Mouse (Mus musculus) heart, embryonic 10.5 days (tissue): ENCODE data around the gene Mfsd6l. TPM values are rescaled to one million over a fixed set of nuclear protein-coding genes. Genes with fewer than 3 reads are reported as not detected.

Experiments
- DNase-seq: peaks from one replicate; pipeline ENCODE4 v3.0.0-alpha.2; 2017; ENCODE audit warnings: low spot score
- H3K27ac ChIP-seq: fragments of 300-500 bp; sonication (generic); 2 replicates; pipeline ENCODE4 v1.5.1; 2016; ENCODE audit warnings: mild to moderate bottlenecking
- H3K27me3 ChIP-seq: fragments of 300-500 bp; sonication (generic); 2 replicates; pipeline ENCODE4 v1.6.1; 2016; ENCODE audit warnings: mild to moderate bottlenecking; ENCODE audit not compliant: poor library complexity, insufficient read depth, severe bottlenecking
- H3K36me3 ChIP-seq: fragments of 300-500 bp; sonication (generic); 2 replicates; pipeline ENCODE4 v1.6.1; 2016; ENCODE audit warnings: mild to moderate bottlenecking, moderate library complexity
- H3K4me1 ChIP-seq: fragments of 300-500 bp; sonication (generic); 2 replicates; pipeline ENCODE4 v1.6.1; 2016; ENCODE audit warnings: mild to moderate bottlenecking
- H3K4me3 ChIP-seq: fragments of 300-500 bp; sonication (generic); 2 replicates; pipeline ENCODE4 v1.5.1; 2016; ENCODE audit warnings: mild to moderate bottlenecking, moderate library complexity
- H3K9me3 ChIP-seq: fragments of 300-500 bp; sonication (generic); 2 replicates; pipeline ENCODE4 v1.6.1; 2016; ENCODE audit warnings: mild to moderate bottlenecking, moderate library complexity
- WGBS: fragments of 180-500 bp; shearing (Covaris S2); methylation state at CpG from one replicate; pipeline ENCODE4 v1.1.7; 2016; 5-methylcytosine and 5-hydroxymethylcytosine counted together
- polyA plus RNA-seq: library from polyadenylated mRNA; unstranded; fragments of >200 nt; fragmentation: Nextera tagmentation; extraction: Ambion mirVana; gene quantifications from 2 replicates; pipeline ENCODE4 v1.2.1, GENCODE M21; 2016

The Mfsd6l gene
- polyA plus RNA-seq: 0.06 and 0.16 TPM in 2 replicates

DNA sequence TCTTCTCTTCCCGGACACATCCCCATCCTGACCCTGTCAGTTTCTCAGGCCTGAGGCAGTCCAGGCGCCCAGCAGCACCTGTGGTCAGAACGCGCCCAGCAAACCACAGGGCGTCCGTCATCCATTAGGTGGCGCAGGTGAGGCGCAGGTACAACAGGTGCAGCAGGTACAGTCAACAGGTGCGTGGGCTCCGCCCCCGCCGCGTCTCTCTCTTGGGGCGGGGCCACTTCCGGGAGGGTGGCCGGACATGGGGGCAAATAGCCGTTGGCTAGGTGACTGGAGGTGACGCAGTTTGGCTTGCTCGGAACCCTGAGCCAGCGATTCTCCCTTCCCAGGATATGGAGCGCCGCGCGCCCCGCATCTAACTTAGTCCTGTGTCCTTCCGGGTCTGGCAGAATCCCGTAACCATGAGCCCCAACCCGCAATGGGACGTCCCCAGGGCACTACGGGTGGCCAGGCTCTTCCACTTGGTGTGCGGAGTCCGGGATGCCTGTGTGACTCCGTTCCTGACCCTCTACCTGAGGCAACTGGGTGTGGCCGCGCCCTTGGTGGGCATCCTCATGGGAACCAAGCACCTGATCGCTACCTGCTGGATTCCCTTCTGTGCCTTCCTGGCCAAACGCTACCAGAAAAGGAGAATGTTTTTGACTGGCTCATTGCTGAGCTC is at the start of gene Mfsd6l:
Gene Mfsd6l, plus strand, starts transcription at position 269 of the 667 bp plus-strand sequence.
- peak within 1 kb of the TSS; percentile 50 for H3K4me3 ChIP-seq
- H3K9me3 ChIP-seq: no peaks in the 10 kb centered on the region
- no peaks in the 10 kb centered on the region for H3K36me3 ChIP-seq
- DNase-seq: no peak
- no peak within 1 kb of the TSS for H3K27ac ChIP-seq
- WGBS: 8% methylated on average over 37 of the region's 37 CpGs
- peaks cover 6% of the 10 kb centered on the region for H3K4me1 ChIP-seq
- peaks cover 52% of the 10 kb centered on the region for H3K27me3 ChIP-seq

DNA sequence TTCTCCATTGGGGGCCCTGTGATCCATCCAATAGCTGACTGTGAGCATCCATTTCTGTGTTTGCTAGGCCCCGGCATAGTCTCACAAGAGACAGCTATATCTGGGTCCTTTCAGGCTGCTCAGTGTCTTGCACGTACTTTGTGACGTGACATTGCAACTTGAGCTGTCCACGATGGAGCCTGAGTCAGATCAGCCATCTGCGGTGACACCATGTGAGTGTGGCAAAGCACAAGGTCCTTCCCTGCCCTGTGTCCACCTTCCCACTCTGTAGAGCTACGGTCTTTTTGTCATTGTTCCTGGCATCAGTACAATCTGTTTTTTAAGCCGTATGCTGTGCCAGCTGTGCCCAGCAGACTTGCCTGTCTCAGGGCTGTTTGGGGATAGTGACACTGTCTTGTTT is 48.7 kb upstream of the Mfsd6l start:
- peak; percentile 47 for DNase-seq
- H3K4me3 ChIP-seq: no peak overlapping the region
- peaks cover 14% of the 10 kb centered on the region; the same call in 1 of the 2 replicates for H3K27me3 ChIP-seq
- H3K27ac ChIP-seq: no peak overlapping the region
- H3K4me1 ChIP-seq: no peaks in the 10 kb centered on the region
- H3K9me3 ChIP-seq: no peaks in the 10 kb centered on the region
- no peaks in the 10 kb centered on the region for H3K36me3 ChIP-seq
- 79% methylated on average over 7 of the region's 7 CpGs for WGBS

DNA sequence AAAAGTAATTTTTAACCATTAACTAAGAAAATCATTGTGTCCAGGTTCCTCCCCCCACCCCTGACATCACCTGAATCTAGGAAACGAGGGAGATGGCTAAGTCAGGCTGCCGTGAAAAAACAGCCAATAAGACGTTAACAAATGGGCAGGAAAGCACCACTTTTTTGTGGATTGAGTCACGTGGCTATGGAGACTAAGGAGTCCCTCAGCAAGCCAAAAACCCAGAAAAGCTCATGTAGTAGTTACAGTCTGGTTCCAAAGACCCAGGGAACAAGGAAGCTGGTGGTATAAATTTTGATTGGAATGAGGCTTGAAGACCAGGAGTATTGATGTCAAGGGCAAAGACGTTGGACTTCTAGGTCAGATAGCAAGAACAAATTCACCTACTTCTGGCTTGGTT is 47.4 kb upstream of the Mfsd6l start:
- no peak overlapping the region for H3K27ac ChIP-seq
- H3K4me1 ChIP-seq: no peaks in the 10 kb centered on the region
- WGBS: 62% methylated on average over 5 of the region's 5 CpGs
- 0 out of 2 replicates have a peak, but pooled peaks cover 3% of the 10 kb centered on the region for H3K27me3 ChIP-seq
- H3K36me3 ChIP-seq: no peaks in the 10 kb centered on the region
- H3K9me3 ChIP-seq: no peaks in the 10 kb centered on the region
- DNase-seq: no peak
- H3K4me3 ChIP-seq: no peak overlapping the region

DNA sequence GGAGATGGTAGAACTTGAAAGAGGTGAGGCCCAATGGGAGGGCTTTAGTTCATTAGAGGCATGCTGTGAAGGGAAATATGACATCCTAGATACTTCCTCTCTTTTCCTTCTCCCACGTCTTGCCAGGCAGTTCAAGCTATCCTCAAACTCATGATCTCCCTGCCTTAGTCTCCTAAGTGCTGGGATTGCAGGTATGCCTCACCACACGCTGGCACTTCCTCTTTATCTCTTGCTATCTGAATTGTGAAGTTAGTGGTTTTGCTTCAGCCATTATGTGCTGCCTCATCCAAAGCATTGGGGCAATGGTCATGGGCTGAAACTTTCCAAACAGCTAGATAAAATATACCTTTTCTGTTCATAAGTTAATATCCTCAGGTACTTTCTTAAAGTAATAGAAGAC is 46.8 kb upstream of the Mfsd6l start:
- no peak for DNase-seq
- WGBS: 54% methylated on average over 2 of the region's 2 CpGs
- H3K4me1 ChIP-seq: no peaks in the 10 kb centered on the region
- no peaks in the 10 kb centered on the region for H3K9me3 ChIP-seq
- no peak overlapping the region for H3K4me3 ChIP-seq
- 0 out of 2 replicates have a peak, but pooled peaks cover 3% of the 10 kb centered on the region for H3K27me3 ChIP-seq
- H3K27ac ChIP-seq: no peak overlapping the region
- H3K36me3 ChIP-seq: no peaks in the 10 kb centered on the region

DNA sequence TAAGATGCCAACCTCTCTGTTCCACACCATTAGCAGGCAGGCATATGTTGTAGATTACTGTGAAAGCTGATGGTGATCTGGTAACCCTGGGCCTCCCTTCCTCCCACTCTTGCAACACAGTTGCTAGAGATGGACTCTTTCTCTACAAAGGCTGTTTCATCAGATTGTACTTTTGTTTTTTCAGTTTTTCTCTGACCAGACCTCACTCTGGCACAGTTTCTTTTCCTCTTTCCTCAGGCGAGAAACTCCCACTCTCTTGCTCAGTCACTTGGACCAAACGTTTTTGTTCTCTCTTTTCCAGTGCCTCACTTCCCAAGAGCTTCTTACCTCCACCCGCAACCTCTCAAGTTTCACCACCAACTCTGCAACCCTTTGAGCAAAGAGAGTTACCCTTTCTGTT is 42.0 kb upstream of the Mfsd6l start:
- Histone ChIP-seq H3K36me3 (no peaks in the 10 kb centered on the region), H3K9me3 (no peaks in the 10 kb centered on the region), H3K4me3 (no peak overlapping the region), H3K4me1 (no peaks in the 10 kb centered on the region), H3K27me3 (no peaks in the 10 kb centered on the region), H3K27ac (no peak overlapping the region)
- WGBS: 48% methylated on average over 3 of the region's 3 CpGs
- DNase-seq: no peak

DNA sequence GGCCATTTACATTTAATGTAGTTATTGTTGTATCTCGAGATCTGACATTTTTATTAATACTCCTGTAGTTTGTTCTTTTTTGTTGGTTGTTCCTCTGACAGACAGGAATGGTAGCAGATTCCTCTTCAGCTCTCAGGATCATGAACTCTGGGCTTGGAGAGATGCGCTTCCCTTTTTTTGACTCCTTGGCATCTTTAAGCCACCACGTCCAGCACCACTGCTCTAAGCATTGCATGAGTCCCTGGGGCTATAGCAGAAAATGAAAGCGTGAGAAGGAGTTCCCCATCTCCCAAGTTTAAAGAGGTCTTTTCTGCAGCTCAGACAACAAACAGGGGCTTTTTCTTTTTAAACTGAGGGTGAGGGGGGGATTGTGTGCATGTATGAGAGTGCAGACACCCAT is 36.6 kb upstream of the Mfsd6l start:
- no peak overlapping the region for H3K4me3 ChIP-seq
- WGBS: 85% methylated on average over 4 of the region's 4 CpGs
- no peak overlapping the region for H3K27ac ChIP-seq
- no peaks in the 10 kb centered on the region for H3K27me3 ChIP-seq
- DNase-seq: no peak
- no peaks in the 10 kb centered on the region for H3K4me1 ChIP-seq
- H3K9me3 ChIP-seq: no peaks in the 10 kb centered on the region
- H3K36me3 ChIP-seq: no peaks in the 10 kb centered on the region

DNA sequence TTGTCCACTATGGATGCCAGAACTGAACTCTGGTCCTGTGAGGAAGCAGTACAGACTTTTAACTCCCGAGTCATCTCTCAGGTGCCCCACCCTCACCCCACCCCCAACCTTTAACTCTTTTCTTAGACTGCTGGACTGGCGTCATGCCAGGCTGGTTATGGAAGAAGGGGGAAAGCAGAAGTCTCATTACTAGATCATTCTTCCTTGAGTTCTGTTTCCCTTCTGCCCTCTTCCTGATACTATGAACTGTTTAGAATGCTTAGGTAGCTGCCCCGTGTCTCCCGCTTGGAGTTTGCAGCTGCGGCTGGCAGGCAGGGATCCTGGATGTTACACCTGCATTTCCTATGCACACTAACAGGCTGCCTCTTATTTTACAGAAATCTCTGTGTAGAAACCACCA is 36.2 kb upstream of the Mfsd6l start:
- Histone ChIP-seq H3K4me3 (no peak overlapping the region), H3K27ac (no peak overlapping the region), H3K9me3 (no peaks in the 10 kb centered on the region), H3K36me3 (no peaks in the 10 kb centered on the region), H3K27me3 (no peaks in the 10 kb centered on the region), H3K4me1 (no peaks in the 10 kb centered on the region)
- DNase-seq: no peak
- 86% methylated on average over 5 of the region's 5 CpGs for WGBS

DNA sequence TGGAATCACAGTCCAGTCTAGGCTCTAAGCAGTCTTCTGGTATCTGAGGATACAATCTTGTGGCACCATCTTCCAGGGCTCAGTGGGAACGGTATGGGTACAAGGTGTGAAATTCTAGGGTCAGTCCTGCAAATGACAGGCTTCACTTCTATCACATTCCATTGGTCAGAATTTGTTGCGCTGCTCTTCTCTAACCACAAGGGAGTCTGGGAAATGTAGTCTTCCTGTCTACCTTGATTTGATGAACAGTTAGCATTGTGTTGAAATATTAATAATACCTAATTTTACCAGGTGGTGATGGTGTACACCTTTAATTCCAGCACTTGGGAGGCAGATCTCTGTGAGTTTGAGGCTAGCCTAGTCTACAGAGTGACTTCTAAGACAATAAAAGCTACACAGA is 35.5 kb upstream of the Mfsd6l start:
- Histone ChIP-seq H3K4me1 (no peaks in the 10 kb centered on the region), H3K36me3 (no peaks in the 10 kb centered on the region), H3K4me3 (no peak overlapping the region), H3K27ac (no peak overlapping the region), H3K9me3 (no peaks in the 10 kb centered on the region), H3K27me3 (no peaks in the 10 kb centered on the region)
- WGBS: 71% methylated on average over 2 of the region's 2 CpGs
- no peak for DNase-seq

DNA sequence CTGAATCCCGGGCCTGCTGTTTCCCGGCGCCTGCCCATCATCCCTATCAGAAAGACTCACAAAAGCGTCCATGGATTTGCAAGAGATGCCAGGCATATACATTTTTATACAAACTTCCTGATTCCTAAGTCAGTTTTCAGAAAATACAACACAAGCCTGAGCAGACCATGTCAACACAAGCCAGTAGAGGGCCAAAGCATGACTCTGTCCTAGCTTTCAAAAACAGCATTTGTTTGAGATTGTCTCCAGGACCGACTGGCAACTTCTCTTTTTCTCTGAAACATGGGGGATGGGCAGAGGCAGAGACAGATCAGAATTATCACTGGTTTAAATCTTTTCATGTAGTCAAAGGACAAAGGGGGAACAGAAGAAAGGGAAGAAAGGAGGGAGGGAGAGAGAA is 34.6 kb upstream of the Mfsd6l start:
- H3K4me3 ChIP-seq: no peak overlapping the region
- no peaks in the 10 kb centered on the region for H3K27me3 ChIP-seq
- H3K4me1 ChIP-seq: no peaks in the 10 kb centered on the region
- no peaks in the 10 kb centered on the region for H3K9me3 ChIP-seq
- DNase-seq: no peak
- no peak overlapping the region for H3K27ac ChIP-seq
- 72% methylated on average over 5 of the region's 5 CpGs for WGBS
- no peaks in the 10 kb centered on the region for H3K36me3 ChIP-seq

DNA sequence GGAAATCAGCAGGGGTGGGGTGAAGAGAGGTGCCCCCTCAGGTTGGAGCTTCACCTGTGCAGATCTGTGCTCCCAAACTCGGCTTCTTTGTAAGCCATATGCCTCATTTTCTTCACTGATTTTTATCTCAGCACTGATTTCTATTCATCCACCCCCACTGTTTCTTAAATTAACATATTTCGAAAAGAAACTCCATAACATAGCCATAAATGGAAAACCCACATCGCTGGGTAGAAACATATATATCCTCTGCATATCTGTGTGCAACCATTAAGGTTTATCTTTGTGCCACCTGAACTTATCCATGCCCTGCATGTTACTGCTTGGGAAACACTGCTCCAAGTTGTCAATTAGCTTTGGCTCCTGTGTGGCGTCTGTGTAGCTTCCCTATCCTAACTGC is 29.5 kb upstream of the Mfsd6l start:
- Histone ChIP-seq H3K27ac (no peak overlapping the region), H3K27me3 (peaks cover 28% of the 10 kb centered on the region), H3K9me3 (no peaks in the 10 kb centered on the region), H3K4me3 (no peak overlapping the region), H3K4me1 (peaks cover 3% of the 10 kb centered on the region; the same call in 1 of the 2 replicates), H3K36me3 (no peaks in the 10 kb centered on the region)
- DNase-seq: no peak
- 71% methylated on average over 4 of the region's 4 CpGs for WGBS

DNA sequence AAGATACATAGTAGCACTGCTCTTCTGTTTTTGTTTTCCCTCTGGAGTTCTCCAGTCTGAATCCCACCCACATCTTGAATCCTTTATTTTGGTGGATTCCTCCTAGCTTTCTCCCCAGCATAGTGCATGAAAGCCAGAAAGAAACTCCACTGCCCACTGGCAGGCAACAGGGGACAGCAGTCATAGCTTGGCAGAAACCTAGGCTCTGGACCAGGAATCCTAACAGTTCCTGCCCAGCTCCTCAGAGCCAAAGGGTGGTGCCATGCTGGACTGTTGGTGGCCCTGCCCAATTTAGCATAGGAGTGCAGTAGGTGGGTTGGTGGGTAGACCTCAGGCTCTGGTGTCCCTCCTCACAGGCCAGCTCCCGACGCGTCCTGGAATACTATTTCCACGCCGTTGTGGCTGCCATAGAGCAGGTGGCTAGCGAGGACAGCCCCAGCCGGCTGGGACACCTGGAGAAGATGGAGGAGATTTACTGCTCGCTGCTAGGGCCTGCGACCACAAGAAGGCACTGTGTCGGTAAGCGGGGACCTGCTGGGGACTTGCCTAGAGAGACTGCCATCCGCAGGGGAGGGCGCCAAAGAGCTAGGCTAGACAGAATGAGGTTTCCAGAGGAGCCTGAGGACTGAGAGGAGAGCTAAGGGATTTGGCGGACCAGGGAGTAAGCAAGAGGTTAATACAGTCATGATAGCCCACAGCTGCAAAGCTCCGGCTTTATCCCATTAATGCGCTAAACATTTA is 24.8 kb upstream of the Mfsd6l start:
- H3K4me1 ChIP-seq: peaks cover 7% of the 10 kb centered on the region; the same call in 1 of the 2 replicates
- DNase-seq: no peak
- peaks cover 41% of the 10 kb centered on the region for H3K27me3 ChIP-seq
- no peak overlapping the region for H3K4me3 ChIP-seq
- H3K36me3 ChIP-seq: no peaks in the 10 kb centered on the region
- H3K27ac ChIP-seq: no peak overlapping the region
- 21% methylated on average over 16 of the region's 16 CpGs for WGBS
- H3K9me3 ChIP-seq: no peaks in the 10 kb centered on the region

DNA sequence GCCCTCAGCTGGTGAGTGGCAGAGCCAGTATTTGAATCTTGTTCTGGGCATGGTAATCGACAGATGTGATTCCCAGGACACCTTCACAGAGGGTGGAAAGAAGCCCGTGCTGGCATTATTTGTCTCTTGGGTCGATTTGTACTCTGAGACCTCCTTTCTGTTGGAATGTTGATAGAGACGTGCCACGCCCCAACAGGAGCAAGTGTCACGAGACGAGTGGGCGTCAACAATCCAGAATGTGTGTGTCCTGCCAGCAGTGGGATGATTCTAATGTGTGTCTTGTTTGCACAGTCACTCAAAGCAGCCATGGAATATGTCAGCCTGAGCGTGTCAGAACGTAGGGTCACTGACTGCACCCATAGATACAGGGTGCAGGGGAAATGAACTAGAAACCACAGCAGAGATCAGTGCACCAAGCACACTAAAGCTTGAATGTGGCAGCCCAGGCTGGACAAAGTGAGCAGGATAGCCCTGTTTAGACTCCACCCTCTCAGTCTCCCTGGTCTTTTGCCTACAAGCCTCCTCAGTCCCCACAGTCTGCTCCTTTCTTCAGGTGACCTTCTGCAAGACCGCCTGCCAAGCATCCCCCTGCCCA is 23.9 kb upstream of the Mfsd6l start:
- Histone ChIP-seq H3K27me3 (peaks cover 41% of the 10 kb centered on the region), H3K4me3 (no peak overlapping the region), H3K4me1 (peaks cover 7% of the 10 kb centered on the region; the same call in 1 of the 2 replicates), H3K9me3 (no peaks in the 10 kb centered on the region), H3K36me3 (no peaks in the 10 kb centered on the region), H3K27ac (no peak overlapping the region)
- WGBS: 72% methylated on average over 11 of the region's 11 CpGs
- no peak for DNase-seq

DNA sequence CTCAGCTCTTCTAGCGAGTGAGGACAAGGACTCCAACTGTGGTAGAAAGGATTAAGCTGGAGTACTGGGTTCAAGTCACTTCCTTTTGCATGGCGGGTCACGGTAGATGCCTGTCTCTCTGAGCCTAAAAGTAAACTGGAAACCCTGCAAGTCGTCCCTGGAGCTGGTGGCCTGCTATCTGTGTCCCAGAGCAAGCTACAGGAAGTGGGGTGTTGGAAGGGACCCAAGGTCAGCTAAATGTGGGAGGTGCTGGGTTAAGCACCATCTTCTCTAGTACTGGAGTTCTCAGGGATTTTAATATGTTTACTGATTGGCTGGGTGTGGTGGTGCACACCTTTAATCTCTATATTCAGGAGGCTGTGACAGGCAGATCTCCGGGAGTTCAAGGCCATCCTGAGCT is 23.2 kb upstream of the Mfsd6l start:
- H3K4me1 ChIP-seq: peaks cover 7% of the 10 kb centered on the region; the same call in 1 of the 2 replicates
- H3K4me3 ChIP-seq: no peak overlapping the region
- H3K27ac ChIP-seq: no peak overlapping the region
- 67% methylated on average over 5 of the region's 5 CpGs for WGBS
- peaks cover 41% of the 10 kb centered on the region for H3K27me3 ChIP-seq
- H3K36me3 ChIP-seq: no peaks in the 10 kb centered on the region
- DNase-seq: no peak
- H3K9me3 ChIP-seq: no peaks in the 10 kb centered on the region
